Mouse (Mus musculus): Measurements from ENCODE around the gene Apba1. TPM values are rescaled to one million over a fixed set of nuclear protein-coding genes. Genes with fewer than 3 reads are reported as not detected.

Gene Apba1
- total RNA-seq, 1 experiment, result 0.22 TPM

DNA sequence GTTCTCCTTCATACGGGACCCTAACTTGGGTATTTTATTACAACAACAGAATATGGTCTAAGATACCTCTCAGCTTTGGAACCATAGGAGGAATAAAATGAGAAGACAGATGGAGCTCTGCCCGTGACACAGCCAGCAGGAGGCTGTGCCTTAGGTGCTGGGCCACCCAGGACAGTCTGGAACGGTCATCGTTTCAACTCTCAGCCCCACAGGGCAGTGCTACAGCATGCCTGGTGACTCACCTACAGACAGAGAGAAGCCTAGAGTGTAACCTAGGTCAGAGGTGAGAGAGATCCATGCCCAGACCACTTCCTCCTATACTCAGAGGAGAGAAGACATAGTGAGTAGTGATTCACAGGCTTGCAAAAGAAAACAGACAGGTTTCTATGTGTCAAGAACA lies 21.4 kb downstream of the Apba1 start:
- Histone ChIP-seq H3K4me3 (ENCODE audit: insufficient read depth in 1 of 2, low read depth in 1 of 2, low read length in 2 of 2, poor library complexity in 1 of 2, severe bottlenecking in 1 of 2) (no peak overlapping the region), H3K9me3 (ENCODE audit: control insufficient read depth, insufficient read depth, low read depth, low read length) (no peaks in the 10 kb centered on the region), H3K27ac (ENCODE audit: insufficient read depth, low read depth, low read length, poor library complexity, severe bottlenecking) (no peak overlapping the region), H3K4me1 (ENCODE audit: control insufficient read depth in 2 of 2, insufficient read depth in 2 of 2, low read length in 2 of 2, poor library complexity in 1 of 2) (peaks cover 3 to 4% of the 10 kb centered on the region in 2 experiments; a peak in 2 of 4 replicates), H3K9ac (ENCODE audit: insufficient read depth, low read depth, low read length, poor library complexity, severe bottlenecking) (no peak overlapping the region), H3K36me3 (ENCODE audit: control insufficient read depth, insufficient read depth, low read length, poor library complexity, severe bottlenecking) (no peaks in the 10 kb centered on the region)
- TF ChIP-seq MAFK (IDR thresholded peaks at IDR 0.05; ENCODE audit: insufficient read depth, low read depth, low read length) (no peak), CHD2 (IDR thresholded peaks at IDR 0.05; ENCODE audit: low read depth, low read length) (no peak), HCFC1 (IDR thresholded peaks at IDR 0.05; ENCODE audit: borderline replicate concordance, insufficient read depth, low read length) (no peak), ZNF384 (IDR thresholded peaks at IDR 0.05; ENCODE audit: low read depth, low read length) (no peak), ZC3H11A (IDR thresholded peaks at IDR 0.05; ENCODE audit: borderline replicate concordance, low read depth, low read length) (no peak)
- in situ Hi-C loops (cut with MboI; ENCODE audit: low sequenced_read_pairs in 2 of 2, unreplicated experiment in 2 of 2), result no loop called here
- DNase-seq (ENCODE audit: low read depth, low spot score), result no peak

DNA sequence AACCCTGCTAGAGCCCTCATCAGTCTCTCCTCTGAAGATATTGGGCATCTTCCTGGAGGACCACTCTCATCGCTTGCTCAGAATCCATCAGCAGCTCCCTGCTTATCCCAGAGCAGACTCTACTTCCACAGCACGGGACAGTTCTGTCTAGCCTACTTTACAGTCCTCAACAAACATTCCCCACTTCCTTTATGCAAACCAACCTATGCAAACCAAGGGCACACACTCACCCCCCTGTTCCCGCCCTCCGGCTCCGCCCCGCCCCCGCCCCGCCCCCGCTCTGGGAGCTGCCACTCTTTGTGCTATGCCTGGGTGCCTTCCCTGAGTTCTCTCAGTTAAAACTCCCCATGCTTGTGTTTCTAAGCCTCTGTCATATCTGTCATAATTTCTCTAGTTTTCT lies 23.3 kb downstream of the Apba1 start:
- H3K9ac ChIP-seq (ENCODE audit: insufficient read depth, low read depth, low read length, poor library complexity, severe bottlenecking), result no peak overlapping the region
- peak; percentile 16 for DNase-seq (ENCODE audit: low read depth, low spot score)
- in situ Hi-C loops (cut with MboI; ENCODE audit: low sequenced_read_pairs in 2 of 2, unreplicated experiment in 2 of 2), result no loop called here

DNA sequence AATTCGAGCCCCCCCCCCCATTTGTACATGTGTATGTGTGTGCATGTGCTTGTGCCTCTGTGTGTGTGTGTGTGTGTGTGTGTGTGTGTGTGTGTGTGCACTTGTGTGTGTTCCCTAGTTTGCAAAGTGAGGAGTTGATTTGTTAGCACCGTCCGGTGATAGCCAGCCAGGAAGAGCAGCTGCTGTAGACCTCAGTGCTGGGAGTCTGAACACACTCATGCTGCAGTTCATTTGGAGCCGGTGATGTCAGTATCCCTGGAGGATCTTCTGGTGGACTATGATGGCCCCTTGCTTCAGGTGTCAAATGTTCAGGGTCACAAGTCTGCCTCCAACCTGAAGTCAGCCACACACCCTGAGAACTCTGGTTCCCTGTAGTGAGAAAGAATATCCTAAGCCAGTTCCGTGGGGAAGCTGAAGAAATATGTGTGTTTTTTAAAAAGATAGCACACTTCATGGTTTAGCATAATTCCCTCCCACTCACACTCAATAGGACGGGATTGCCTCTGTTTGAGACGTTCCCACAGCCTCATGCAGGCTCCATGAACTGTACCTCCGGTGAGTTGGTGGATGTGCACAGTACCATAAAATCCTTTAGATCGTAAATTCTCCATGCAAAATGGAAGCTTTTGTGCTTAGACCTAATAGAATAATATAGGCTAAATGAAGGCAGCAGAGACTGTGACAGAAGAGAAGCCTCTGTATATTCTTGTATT lies 29.9 kb downstream of the Apba1 start:
- in situ Hi-C loops (cut with MboI; ENCODE audit: low sequenced_read_pairs in 2 of 2, unreplicated experiment in 2 of 2), result no loop called here
- TF ChIP-seq CHD2 (IDR thresholded peaks at IDR 0.05; ENCODE audit: low read depth, low read length) (no peak), ZC3H11A (IDR thresholded peaks at IDR 0.05; ENCODE audit: borderline replicate concordance, low read depth, low read length) (no peak), HCFC1 (IDR thresholded peaks at IDR 0.05; ENCODE audit: borderline replicate concordance, insufficient read depth, low read length) (no peak), ZNF384 (IDR thresholded peaks at IDR 0.05; ENCODE audit: low read depth, low read length) (no peak), MAFK (IDR thresholded peaks at IDR 0.05; ENCODE audit: insufficient read depth, low read depth, low read length) (no peak)
- Histone ChIP-seq H3K4me1 (ENCODE audit: control insufficient read depth in 2 of 2, insufficient read depth in 2 of 2, low read length in 2 of 2, poor library complexity in 1 of 2) (no peaks in the 10 kb centered on the region), H3K9ac (ENCODE audit: insufficient read depth, low read depth, low read length, poor library complexity, severe bottlenecking) (no peak overlapping the region), H3K9me3 (ENCODE audit: control insufficient read depth, insufficient read depth, low read depth, low read length) (no peaks in the 10 kb centered on the region), H3K27ac (ENCODE audit: insufficient read depth, low read depth, low read length, poor library complexity, severe bottlenecking) (no peak overlapping the region), H3K36me3 (ENCODE audit: control insufficient read depth, insufficient read depth, low read length, poor library complexity, severe bottlenecking) (no peaks in the 10 kb centered on the region), H3K4me3 (ENCODE audit: insufficient read depth in 1 of 2, low read depth in 1 of 2, low read length in 2 of 2, poor library complexity in 1 of 2, severe bottlenecking in 1 of 2) (no peak overlapping the region)
- DNase-seq (ENCODE audit: low read depth, low spot score), result no peak

More for the DNA sequence above, 23.3 kb downstream of the Apba1 start:
- H3K4me1 ChIP-seq (ENCODE audit: control insufficient read depth in 2 of 2, insufficient read depth in 2 of 2, low read length in 2 of 2, poor library complexity in 1 of 2), result peaks cover 3 to 4% of the 10 kb centered on the region in 2 experiments; a peak in 2 of 4 replicates
- no peak for TF ChIP-seq ZC3H11A (IDR thresholded peaks at IDR 0.05; ENCODE audit: borderline replicate concordance, low read depth, low read length)
- TF ChIP-seq MAFK (IDR thresholded peaks at IDR 0.05; ENCODE audit: insufficient read depth, low read depth, low read length), result no peak
- no peak for TF ChIP-seq CHD2 (IDR thresholded peaks at IDR 0.05; ENCODE audit: low read depth, low read length)
- TF ChIP-seq ZNF384 (IDR thresholded peaks at IDR 0.05; ENCODE audit: low read depth, low read length), result no peak
- TF ChIP-seq HCFC1 (IDR thresholded peaks at IDR 0.05; ENCODE audit: borderline replicate concordance, insufficient read depth, low read length), result no peak
- H3K4me3 ChIP-seq (ENCODE audit: insufficient read depth in 1 of 2, low read depth in 1 of 2, low read length in 2 of 2, poor library complexity in 1 of 2, severe bottlenecking in 1 of 2), result peak overlapping the region in 1 of 2 experiments; percentile 23; a peak in 1 of 4 replicates
- H3K9me3 ChIP-seq (ENCODE audit: control insufficient read depth, insufficient read depth, low read depth, low read length), result no peaks in the 10 kb centered on the region
- no peaks in the 10 kb centered on the region for H3K36me3 ChIP-seq (ENCODE audit: control insufficient read depth, insufficient read depth, low read length, poor library complexity, severe bottlenecking)
- H3K27ac ChIP-seq (ENCODE audit: insufficient read depth, low read depth, low read length, poor library complexity, severe bottlenecking), result no peak overlapping the region

DNA sequence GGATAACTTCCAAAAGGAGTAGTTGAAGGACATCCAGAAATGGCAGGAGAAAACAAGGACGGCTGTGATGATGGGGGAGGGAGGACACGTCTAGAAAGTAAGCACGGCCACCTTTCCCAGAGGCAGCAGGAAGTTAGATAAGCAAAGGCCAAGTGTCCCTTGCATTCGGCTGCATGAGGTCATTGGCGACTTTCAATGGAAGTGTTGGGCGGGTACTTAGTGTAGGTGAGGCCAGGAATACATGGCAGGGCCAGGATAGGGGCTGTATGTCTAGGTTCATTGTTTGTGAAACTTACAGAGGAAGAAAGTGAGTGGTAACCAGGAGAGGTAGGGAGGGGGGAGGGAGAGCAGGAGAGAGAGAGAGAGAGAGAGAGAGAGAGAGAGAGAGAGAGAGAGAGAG lies 33.0 kb downstream of the Apba1 start:
- no peak for DNase-seq (ENCODE audit: low read depth, low spot score)
- no peak for TF ChIP-seq HCFC1 (IDR thresholded peaks at IDR 0.05; ENCODE audit: borderline replicate concordance, insufficient read depth, low read length)
- no peak for TF ChIP-seq MAFK (IDR thresholded peaks at IDR 0.05; ENCODE audit: insufficient read depth, low read depth, low read length)
- no peak for TF ChIP-seq ZNF384 (IDR thresholded peaks at IDR 0.05; ENCODE audit: low read depth, low read length)
- no peak for TF ChIP-seq CHD2 (IDR thresholded peaks at IDR 0.05; ENCODE audit: low read depth, low read length)
- TF ChIP-seq ZC3H11A (IDR thresholded peaks at IDR 0.05; ENCODE audit: borderline replicate concordance, low read depth, low read length), result no peak
- Histone ChIP-seq H3K4me3 (ENCODE audit: insufficient read depth in 1 of 2, low read depth in 1 of 2, low read length in 2 of 2, poor library complexity in 1 of 2, severe bottlenecking in 1 of 2) (no peak overlapping the region), H3K27ac (ENCODE audit: insufficient read depth, low read depth, low read length, poor library complexity, severe bottlenecking) (no peak overlapping the region), H3K4me1 (ENCODE audit: control insufficient read depth in 2 of 2, insufficient read depth in 2 of 2, low read length in 2 of 2, poor library complexity in 1 of 2) (no peaks in the 10 kb centered on the region), H3K9ac (ENCODE audit: insufficient read depth, low read depth, low read length, poor library complexity, severe bottlenecking) (no peak overlapping the region), H3K9me3 (ENCODE audit: control insufficient read depth, insufficient read depth, low read depth, low read length) (no peaks in the 10 kb centered on the region), H3K36me3 (ENCODE audit: control insufficient read depth, insufficient read depth, low read length, poor library complexity, severe bottlenecking) (no peaks in the 10 kb centered on the region)
- in situ Hi-C loops (cut with MboI; ENCODE audit: low sequenced_read_pairs in 2 of 2, unreplicated experiment in 2 of 2), result no loop called here

All from ES-E14 (cell line).